Mouse (Mus musculus) liver, embryonic 14.5 days (tissue): ENCODE data around the gene Rhoa.
A peak's percentile ranks its signal among the peaks of the same experiment; 100 is the strongest.

ENCODE experiments used
- CTCF ChIP-seq: IDR thresholded peaks from 2 replicates; pipeline ENCODE4 v1.5.1; 2016; ENCODE audit warnings: antibody characterized with exemption, low read depth, control low read depth
- EP300 ChIP-seq: IDR thresholded peaks from 2 replicates; pipeline ENCODE4 v1.6.1; 2016; ENCODE audit warnings: antibody characterized with exemption, low read depth

GRCm38 (mm10) chr9:108343835-108344234, 37.9 kb downstream of the Rhoa start:
- TF ChIP-seq CTCF (no peak), EP300 (peak; percentile 59)
